Mouse (Mus musculus) lung, postnatal 36 days (tissue): ENCODE data around the gene Crtc1.

Experiments
- DNase-seq: peaks from one replicate; pipeline ENCODE4 v3.0.0; 2022; ENCODE audit warnings: mixed read lengths

Crtc1 gene

DNA sequence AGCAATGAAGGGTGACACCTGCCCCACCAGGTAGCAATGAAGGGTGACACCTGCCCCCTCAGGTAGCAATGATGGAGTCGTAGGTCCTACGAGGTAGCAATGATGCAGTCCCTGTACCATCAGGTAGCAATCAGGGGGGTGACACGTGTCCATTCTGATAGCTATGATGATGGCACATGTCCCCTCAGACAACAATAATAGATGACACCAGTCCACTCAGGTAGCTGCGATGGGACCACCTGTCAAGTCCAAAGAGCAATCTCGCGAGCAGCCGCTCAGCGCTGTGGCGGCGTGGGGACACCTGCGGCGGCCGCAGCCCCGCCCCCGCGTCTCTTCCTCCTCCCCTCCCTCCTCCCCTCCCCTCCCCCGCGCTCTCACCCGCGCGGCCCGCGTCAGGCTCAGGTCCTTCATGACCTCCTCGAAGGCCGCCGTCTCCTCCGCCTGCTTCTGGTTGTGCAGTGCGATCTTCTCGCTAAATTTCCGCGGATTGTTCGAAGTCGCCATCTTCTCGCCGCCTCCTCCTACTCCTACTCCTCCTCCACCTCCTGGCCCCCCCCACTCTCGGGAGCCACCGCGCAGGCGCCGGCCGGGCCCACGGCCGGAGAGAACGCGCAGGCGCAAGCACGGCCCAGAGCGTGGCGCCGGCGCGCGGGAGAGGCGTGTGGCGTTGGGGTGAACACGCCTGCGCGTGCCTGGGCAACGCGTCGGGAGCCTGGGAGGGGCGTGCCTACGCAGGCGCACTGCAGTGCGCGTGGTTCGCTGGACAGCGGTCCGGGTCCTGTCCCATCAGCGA lies at the start of gene Crtc1:
Gene Crtc1 (minus strand): TSS at position 525 of the 793 bp plus-strand sequence.
- DNase-seq, result peak; percentile 95

DNA sequence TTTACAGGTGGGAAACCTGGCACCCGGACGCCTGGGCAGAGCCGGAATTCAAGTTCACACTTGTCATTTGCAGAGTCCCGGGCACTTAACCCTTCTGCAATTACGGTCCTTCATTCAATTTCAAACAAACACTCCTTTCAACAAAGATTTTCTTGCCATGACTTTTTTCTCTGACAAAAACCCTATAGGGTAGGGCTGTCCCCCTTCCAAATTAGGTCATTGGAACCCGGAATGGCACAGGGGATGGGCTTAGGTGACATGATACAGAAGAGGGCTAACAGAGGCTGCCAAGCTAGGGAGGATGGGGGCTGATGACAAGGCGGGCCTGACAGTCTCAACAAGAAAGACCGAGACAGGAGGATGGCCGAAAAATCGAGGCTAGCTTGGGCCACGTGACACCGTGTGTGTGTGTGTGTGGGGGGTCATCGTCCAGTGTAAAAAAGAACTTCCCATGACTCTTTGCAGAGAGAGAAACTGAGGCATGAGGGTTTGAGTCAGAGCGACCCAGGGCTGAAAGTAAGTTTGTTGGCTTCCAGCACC lies 49.6 kb upstream of the Crtc1 start:
- DNase-seq, result no peak

DNA sequence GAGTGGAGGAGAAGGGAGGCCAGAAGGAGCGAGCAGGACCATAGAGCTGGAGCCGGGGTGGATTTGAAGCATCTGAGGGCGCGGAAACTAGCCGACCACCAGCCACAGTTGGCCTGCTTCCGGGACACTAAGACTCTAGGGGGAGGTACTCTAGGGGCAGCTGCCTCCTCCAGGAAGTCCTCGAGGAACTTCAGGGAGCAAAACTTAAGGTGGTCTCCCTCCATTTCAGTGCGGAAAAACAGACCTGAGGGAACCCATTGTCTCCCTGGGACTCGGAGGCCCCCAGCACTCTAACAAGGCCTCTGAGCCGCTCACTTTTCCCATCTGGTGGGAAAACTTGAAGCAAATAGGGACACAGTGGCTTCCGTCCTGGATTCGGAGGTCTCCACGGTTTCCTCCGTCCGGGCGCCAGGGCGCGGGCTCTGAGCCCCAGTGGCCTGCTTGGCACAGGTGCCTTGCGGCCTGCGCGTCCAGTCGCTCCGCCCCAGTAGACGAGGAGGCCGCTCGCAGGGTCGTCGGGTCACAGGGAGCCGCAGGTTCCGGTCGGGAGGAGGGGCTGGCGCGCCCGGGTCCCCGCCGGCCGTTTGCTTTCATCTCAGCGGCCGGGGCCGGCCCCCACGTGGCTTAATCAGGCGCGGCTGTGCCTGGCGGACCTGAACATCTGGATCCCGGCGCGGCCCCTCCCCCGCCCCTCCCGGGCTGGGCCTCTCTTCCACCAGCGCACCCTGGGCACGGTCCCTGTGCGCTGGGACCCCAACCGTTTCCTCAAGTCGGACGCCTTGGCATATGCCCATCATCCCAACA lies 48.8 kb upstream of the Crtc1 start:
- DNase-seq, result peak; percentile 65

DNA sequence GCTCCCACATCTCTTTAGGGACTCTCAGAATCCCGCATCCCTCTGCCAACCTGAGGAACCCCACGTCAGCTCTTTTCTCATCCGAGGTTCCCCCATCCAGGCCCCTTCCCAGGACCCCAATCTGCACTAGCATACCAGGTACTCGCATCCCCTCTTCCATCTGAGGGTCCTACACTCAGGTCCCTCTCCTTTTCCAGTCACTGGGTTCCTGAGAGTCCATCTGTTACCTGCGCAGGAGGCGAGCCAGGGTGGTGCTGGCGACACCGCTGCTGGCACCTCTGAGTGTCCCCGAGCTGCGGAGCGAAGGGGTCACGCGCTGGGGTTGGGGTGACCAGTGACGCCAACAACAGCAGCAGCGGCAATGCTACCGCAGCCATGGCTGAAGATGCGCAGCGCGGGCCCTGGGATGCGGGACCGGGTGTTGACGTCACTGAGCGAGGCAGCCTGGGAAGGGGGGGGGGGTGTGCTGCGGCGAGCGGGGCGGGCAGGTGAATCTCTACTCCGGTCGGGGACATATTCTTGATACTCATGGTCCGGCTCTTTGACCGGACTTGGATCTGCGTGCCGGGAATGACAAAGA lies 47.7 kb upstream of the Crtc1 start, which contains the start of gene Tmem59l:
Gene Tmem59l (minus strand): TSS at position 418 of the 580 bp plus-strand sequence.
- no peak for DNase-seq

DNA sequence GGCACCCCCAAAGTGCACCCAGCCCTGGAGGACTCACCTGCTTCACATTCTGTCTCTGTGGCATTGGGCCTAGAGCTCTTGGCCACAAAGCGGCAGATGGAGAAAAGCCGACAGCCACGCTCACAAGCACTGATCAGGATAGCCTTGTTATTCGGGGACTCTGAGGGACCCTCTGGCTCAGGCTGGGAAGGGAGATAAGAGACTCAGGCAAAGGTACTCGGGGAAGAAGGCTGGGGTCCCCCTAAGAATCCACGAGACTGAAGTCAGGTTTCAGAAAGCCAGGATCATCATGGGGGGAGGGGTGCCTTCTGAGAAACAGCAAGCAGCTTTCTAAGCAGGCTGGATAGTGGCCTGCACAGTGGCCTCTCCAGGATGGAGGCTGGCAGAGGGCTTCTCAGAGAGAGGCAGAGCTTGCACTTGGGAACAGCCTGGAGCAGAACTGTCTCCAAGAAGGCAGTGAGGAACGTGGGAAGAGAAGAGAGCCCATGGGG lies 46.9 kb upstream of the Crtc1 start:
- DNase-seq, result no peak

DNA sequence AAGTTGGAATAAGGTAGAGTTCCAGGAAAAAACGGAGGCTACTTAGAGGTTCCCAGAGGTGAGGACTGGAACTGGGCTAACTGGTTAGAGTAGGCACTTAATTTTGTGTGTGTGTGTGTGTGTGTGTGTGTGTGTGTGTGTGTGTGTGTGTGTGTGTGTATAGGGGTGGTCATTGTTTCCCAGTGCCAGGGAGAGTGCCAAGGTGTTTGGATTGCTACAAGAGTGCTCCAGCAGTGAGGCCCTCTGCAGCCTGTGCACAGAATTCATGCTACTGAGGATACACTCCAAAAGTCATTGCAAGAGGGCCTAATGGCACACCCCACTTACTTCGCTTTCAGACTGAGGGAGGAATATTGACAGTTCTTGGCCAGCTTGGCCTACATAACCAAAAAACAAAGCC lies 43.6 kb upstream of the Crtc1 start:
- DNase-seq, result peak; percentile 83

- no peak for DNase-seq
Measured at GRCm38 (mm10) chr8:70481908-70482307, 42.5 kb upstream of the Crtc1 start.

DNA sequence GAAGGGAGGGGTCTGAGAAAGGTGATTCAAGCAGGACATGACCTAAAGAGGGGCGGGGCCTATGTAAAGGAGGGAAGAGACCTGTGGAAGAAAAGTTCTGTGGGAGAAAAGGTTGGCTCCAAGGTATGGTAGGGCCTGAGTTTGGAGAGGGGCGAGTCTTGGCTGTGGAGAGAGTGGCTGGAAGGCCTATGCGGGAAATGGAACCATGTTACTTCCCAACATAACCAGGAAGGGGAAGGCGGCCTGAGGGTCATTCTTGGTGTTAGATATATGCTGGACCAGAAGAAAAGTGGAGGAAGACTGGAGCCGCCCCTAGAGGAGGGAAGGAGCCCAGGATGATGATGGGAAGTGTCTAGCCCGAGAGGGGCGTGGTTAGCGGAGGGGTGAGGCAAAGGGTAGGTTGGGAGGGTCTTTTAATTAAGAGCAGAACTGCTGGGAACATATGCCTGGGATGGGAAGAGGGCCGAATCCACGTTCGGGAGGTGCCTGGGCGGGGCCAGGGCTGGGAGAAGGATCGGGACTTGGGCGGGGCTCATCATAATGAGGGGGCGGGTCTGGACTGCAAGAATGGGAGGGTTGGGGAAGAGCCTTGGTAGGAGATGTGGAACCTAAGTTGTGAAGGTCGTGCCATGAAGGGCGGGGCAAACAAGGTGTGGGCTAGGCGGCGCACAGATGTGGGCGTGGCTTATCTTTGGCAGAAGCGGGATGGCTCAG lies 38.0 kb upstream of the Crtc1 start:
- DNase-seq, result peak; percentile 48

- peak; percentile 98 for DNase-seq
Measured at GRCm38 (mm10) chr8:70476333-70477268, 37.2 kb upstream of the Crtc1 start, which contains the start of gene Klhl26. Gene Klhl26, minus strand, starts transcription at chr8:70476968.

DNA sequence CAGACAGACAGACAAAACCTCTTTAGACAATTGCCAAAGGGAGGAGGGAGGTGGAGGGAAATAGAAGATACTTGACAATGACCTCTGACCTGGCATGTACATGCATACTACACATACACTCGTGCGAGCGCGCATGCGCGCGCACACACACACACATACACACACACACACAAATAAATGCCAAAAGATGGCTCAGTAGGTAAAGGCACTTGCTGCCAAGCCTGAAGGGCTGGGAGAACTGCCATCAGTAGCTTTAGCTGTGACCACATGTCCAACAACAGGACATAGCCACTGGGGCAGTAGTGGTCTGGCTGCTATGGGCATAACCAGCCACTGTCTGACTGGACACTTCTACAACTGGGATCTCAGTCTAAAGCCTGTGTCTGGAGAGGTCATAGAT lies 32.5 kb upstream of the Crtc1 start:
- DNase-seq, result no peak

DNA sequence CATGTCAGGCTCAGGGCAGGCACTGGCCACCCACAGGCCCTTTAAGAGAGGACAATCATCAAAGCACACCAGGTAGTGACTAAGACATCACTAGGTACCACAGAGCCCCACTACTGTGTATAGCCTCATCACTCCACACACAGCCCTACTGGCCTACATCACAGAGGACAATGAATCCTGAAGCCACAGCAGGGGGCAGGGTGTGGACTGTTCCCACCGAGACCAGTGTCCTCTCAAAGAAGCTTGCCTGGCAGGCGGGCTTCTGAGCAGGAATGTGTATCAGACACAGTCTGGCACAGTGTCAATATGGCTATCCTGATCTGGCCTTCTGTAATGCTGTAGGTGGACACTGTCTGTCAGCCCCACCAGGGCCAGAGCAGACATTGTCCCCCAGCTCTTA lies 30.6 kb upstream of the Crtc1 start:
- no peak for DNase-seq

DNA sequence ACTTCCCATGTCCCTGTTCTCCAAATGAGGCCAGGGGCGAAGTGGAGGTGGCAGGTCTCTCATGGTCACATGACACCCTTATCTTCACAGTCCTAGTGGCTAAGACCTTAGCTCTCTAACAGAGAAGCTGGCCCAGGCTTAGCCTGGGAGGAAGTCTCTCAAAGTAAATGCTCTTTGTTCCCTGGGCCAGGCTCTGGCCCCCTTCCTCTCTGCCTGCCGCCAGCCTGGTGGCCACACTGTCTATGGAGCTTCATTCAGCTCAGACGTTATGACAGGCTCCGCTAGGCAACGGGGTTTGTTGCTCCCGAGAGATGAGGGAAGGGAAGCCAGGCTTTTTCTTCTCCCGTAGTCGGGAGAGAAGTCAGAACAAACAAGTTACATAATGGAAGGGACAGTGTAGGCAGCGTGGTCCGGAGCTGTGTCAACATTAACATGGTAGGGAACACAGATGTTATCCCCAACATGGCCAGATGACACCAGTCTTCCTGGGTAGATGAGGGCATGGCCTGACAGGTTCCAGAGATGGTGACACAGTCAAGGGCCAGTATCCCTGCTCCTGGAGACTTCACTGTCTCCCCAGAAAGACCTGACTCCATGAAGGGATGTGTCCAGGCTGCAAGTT lies 30.0 kb upstream of the Crtc1 start:
- DNase-seq, result no peak

DNA sequence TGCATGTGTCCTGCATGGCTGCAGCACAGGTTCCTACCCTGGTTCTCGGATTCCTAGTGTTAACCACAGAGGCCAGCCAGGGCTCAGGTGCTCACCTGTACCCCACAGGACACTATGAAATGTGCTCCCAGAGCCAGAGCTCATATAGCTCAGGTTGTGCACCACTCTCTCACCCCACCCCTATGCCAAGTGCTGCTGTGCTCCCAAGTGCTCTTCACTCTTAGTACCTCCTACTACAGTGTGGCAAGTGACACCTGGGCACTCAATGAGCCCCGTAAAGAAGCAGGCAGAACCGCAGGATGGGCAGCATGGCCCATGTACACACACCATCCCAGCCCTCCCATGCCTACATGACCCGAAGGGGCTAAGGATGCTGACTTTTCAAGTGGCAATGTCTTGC lies 29.4 kb upstream of the Crtc1 start:
- peak; percentile 42 for DNase-seq

DNA sequence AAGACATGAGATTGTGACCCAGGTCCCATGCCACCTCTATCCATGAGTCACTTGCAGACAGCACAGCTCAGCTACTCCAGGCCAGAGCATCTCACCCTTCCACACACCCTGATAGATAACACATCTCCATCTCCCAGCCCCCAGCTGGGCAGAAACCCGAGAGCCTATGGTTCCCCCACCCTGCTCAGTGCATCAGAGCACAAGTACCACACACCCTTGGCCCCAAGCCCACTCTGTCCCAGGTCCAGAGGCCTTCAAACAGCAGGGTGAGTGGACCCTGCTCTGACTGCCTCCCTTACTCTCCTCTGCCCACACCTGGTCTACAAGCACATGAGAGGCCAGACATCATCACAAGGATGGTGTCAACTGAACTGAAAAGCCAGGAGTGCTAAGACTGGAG lies 28.5 kb upstream of the Crtc1 start:
- no peak for DNase-seq

DNA sequence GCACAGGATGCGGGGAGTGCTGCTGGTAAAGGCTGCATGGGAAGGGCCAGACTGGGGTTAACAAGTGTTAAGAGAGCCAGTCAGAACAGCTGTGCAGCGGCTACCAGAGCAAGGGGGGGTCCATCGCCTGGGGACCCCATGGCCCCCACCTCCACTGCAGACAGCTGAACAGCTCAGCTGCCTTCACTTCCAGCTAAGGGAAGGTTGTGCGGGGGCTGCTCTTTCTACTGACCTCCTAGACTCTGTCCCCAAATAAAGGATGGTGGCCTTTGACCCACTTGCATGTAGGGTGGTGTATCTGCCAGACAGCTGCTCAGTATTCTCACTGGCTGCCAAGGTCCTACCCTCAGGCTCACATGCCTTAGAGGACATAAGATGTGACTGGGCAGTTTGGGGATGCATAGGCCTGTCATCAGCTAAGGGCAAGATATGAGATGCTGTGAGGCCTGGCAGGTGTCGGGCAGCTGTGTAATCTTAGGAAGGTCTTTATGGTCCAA lies 27.9 kb upstream of the Crtc1 start:
- no peak for DNase-seq

DNA sequence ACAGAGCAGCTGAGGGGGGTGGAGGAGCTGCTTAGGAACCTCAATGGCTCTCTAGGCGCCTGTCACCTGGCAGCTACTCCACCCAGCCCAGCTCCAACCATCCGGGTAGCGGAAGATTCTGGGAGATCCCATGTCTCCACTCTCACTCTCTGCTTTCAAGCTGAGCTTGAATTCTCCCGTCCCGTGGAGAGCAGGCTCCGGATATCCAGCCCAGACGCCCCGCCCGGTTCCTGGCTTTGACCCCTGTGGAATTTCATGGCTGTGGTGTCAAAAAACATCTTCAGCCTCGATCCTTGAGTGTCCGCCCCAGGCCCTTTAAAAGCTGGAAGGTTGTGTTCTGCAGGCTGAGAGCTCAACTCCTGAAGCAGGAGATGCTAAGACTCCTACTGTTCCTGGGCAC lies 27.4 kb upstream of the Crtc1 start:
- peak; percentile 34 for DNase-seq

DNA sequence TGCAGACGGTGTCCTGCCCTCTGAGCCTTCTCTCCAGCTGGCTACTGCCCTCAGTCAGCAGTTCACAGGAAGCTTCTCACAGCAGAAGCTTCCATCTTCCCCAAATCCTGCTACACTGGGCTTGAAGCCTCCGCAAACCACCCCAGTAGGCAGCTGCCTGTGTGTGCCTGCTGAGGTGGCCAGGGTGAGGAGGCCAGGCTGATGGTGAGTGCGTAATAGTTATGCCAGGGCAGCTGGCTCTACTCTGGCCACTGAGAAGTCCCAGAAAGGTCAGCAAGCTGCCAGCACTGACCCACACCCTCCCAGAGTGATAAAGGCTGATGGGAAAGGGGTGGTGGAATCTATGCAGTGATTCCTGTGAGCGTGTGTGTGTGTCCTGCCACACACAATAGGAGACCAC lies 26.9 kb upstream of the Crtc1 start:
- no peak for DNase-seq

DNA sequence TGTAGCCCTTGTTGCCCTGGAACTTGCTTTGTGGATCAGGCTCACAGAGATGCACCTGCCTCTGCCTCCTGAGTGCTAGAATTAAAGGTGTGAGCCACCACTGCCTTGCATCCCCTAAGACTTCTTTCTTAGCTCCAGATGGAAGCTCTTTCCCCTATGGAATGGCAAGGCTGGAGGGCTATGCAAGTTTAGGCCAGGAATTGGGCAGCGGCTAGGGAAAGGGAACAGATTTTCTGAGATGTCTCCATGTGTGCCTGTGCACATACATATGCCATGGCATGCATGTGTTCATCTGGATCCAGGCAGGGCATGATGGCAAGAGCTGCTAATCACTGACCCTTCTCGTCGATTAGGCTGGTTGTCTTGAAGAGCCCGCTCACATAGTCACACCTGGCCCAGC lies 26.3 kb upstream of the Crtc1 start:
- DNase-seq, result no peak

DNA sequence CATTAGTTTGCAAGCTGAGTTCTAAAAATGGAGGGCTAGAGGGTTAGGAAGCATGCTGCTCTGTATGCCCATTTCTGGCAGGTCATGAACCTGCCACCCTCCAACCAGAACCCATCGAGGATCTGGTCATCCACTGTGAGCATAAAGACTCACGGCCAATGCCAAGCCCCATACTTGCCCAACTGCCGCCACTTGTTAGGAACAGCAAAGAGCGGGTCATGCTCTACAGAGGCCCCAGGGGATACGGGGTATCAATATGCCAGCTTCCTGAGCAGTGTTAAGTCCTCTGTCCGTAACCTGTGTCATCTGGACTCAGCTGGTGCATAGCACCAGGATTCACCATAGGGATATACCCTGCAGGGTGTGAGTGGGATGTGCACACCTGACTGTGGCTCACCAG lies 24.8 kb upstream of the Crtc1 start:
- no peak for DNase-seq

- no peak for DNase-seq
Measured at GRCm38 (mm10) chr8:70463306-70463705, 23.9 kb upstream of the Crtc1 start.

DNA sequence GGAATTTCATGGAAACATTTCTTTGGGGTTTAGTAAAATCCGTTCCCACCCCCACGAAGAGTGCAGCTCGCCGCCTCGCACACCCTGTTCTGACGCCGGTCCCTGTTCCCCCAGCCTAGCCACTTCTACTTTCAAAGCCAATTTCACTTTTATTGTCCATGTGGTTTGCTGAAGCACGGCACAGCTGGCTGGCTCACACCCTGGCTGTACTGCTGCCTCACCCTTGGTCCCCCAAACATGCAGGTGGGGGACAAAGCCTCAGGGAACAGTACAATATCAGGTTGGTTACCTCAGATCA lies 23.1 kb upstream of the Crtc1 start:
- DNase-seq, result no peak
